Mouse (Mus musculus) layer of hippocampus, adult 9-10 months (tissue): Measurements from ENCODE around the gene Rcsd1.

ENCODE experiments used
- DNase-seq: peaks from one replicate; pipeline ENCODE4 v3.0.0; 2022; ENCODE audit warnings: low spot score

Gene Rcsd1

GRCm38 (mm10) chr1:165625896-165626295, 83.7 kb downstream of the Rcsd1 start:
- DNase-seq, result no peak

GRCm38 (mm10) chr1:165625058-165625457, 84.5 kb downstream of the Rcsd1 start:
- DNase-seq, result no peak

DNA sequence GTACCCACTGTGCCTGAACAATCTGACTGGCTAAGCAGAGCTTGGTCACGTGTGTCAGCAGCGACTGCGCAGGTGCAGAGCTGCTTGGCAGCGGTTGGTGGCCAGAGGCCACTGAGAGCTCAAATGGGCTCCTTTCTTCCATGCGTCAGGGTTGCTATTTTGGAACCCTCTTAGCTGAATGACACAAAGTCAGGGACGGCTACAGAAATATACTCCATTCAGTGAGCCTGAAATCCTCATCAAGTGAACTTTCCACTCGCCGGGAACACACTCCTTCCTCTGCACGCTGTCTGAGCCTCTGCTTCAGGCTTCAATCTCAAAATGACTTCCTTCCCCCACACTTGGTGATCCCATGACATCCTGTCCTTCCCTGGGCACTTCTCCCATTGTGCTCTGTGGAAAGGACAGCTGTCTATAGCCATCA, 91.3 kb downstream of the Rcsd1 start:
- DNase-seq, result no peak

DNA sequence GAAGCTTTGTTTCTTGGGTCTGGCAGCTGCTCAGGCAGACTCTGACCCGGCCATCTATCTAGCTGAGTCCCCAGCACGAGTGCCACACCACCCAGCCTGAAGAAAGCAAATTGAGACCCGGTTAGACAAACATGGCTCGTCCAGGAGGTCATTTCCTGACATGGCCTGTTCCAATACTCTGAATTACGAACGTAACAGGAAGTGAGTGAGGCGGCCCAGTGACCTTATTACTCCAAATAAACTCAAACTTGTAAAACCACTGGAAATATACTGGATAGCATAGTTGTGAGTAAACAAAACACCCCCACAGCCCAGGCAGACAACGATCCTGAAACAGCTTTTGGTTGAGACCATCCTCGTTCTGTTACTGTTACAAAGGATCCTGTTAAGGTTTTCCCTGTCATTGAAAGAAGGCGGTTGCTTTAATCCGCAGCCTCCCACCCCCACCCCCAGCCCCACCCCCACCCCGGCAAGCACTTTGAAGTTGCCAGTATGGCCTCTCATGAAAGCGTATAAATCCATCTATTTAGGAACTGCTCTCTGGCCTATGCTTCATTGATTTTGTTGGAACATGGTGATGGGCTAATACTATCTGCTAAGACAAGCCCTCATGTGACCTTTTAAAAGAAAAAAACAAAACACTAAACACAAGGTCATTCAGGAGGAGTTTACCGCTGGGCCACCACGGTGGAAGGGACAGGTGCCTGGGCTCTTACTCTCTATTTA, 92.2 kb downstream of the Rcsd1 start:
- no peak for DNase-seq

GRCm38 (mm10) chr1:165616652-165617051, 92.9 kb downstream of the Rcsd1 start:
- no peak for DNase-seq

DNA sequence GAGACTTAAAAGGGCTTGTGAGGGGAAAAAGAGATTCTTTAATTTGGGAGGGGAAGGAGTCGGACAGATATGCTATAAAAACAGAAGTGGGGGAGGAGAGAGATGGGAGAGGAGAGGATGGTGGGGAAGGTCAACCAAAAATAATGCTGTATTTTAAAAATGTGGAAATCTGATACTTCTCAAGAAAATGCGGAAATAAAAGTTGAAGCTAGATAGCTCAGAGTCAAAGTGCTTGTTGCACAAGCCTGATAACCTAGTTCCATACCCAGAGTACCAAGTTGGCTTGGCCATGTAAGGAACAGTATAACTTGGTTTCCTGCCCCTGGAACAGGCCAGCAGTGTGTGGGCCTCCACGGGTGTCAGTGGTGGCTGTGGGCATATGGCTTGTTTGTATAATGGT, 94.8 kb downstream of the Rcsd1 start:
- no peak for DNase-seq

GRCm38 (mm10) chr1:165613926-165614325, 95.6 kb downstream of the Rcsd1 start:
- no peak for DNase-seq

- DNase-seq, result no peak
These were observed 96.8 kb downstream of the Rcsd1 start for GRCm38 (mm10) chr1:165612714-165613113.

DNA sequence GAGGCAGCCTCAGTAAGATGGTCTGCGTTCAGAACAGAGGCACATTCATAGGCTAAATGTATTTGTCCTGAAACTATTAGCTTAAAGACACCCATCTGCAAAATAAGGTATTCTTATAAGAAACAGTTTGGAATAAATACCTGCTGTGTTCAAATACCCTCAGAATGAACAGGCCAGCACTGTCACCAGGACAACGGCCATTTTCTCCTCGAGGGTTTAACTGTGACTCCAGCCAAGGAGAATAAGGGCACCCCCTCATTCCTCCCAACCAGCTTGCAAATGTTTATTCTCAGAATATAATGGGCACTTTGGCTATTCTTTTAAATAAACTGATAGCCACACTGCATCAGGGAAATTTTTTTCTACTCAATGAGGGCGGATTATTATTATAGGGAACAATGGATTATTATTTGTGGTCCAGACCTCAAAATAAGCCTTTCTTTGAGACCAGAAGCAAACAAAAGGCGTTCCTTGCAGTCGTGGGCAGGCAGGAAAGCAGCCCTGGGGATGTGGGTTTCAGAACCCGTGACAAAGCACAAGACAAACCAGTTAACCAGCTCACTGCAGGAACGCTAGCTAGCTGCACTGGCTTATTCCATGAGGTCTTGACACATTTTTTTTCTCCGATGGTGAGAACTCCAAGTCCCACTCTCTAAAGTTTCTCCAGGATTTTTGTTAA, 99.1 kb downstream of the Rcsd1 start:
- no peak for DNase-seq

DNA sequence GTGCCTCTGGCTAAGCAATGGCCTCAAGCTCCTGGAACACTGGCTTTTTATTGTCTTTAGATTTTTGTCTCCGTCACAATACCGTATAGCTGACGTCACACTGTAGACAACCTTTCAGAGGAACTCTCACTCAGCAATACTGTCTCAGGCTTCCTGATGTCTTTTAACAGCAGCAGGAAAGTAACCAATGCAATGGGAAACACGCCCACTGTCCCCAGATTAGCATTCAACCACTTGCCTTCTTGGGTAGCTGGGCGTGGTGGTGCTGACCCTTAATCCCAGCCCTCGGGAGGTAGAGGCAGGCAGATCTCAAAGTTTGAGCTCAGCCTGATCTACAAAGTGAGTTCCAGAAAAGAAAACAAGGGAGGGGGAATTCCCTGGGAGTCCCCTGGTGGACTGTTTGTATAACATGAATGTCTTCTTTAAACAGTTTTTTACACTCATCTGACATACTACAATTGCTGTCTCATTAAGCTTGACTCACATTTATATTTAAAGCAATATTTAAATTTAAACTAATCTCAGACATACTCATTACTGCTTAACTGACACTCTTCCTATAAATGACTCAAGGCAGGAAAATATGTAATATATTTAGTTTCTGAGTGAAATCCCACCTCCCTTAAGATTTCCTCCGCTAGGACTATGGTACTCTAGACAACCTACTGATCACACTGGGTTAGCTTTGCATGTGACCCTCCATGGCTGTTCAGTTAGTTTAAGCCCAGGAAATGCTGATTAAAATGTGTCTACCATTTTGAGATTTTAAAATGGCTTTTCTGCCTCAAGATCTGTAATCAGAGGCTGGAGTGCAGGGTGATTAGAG, 99.8 kb downstream of the Rcsd1 start:
- DNase-seq, result no peak

GRCm38 (mm10) chr1:165608904-165609303, 100.7 kb downstream of the Rcsd1 start:
- no peak for DNase-seq

GRCm38 (mm10) chr1:165605774-165606173, 103.8 kb downstream of the Rcsd1 start:
- no peak for DNase-seq

DNA sequence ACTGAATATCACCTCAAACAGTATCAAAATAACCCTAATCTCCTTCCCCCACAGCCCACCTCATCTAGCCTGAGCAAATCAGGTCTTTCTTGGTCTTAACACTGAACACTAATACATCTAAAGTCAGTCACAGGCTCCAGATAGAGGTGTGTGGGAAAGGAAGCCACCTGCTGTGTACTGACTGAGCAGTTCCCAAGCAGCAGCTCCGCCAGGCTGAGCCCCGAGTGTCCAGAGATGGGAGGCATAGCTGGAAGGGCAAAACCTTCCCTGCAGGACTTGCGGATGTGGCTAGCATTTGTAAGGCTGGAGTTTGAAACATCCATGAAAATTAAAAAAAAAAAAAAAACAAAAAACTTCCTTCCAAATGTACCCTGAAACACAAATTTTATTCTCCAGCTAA, 104.4 kb downstream of the Rcsd1 start:
- no peak for DNase-seq

- no peak for DNase-seq
These were observed 105.4 kb downstream of the Rcsd1 start for GRCm38 (mm10) chr1:165604203-165604602.

DNA sequence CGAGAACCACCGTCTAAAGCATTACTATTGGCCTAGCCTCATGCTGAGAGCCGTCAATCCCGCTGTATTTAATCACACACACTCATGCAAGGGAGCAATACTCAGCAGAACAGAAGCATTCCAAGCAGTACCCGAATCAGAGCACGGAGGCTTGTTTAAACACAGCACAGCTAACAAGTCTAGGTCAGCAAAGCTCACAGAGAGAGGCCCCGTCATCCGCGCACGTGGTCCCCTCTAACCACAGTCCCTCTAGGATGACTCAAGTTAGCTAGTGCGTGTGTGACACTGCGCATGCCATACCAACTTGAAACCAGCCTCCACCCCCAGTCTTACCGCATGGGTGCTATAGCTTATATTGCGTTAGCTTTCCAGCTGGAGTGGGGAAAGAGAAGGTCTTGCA, 106.3 kb downstream of the Rcsd1 start:
- DNase-seq, result no peak

GRCm38 (mm10) chr1:165601775-165602280, 107.7 kb downstream of the Rcsd1 start:
- DNase-seq, result no peak
